Comparison of ENCODE assay signal across 16 mouse cellular contexts in the genomic region with DNA sequence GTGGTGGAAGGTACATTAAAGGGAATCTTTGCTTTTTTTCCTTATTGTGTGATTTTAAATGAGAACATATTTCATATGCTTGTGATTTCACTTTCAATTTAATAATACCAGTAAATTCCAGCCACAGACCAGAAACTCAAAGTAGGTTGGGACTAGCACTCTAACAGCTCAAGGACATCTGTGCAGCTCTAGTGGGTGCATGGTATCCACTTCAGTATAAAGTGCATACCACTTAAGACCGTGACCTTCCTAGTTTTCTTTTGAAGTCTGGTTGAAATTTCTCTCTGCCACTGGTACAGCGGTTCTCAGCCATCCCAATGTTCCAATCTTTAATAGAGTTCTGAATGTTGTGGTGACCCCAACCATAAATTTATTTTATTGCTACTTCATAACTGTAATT. TPM values are rescaled to one million over a fixed set of nuclear protein-coding genes. Genes with fewer than 3 reads are reported as not detected.
"Had no signal": no experiment of that assay in that cellular context is flagged by ENCODE, and none has a peak within 500 bp of the region (broad histone marks: within the 10 kb centered on the region; RNA-seq: fewer than 3 reads in every experiment).

No protein-coding gene starts in this region.

- H3K4me3 ChIP-seq: liver, embryonic 12.5 days; midbrain, embryonic 10.5 days; midbrain, embryonic 12.5 days; myocyte; neural tube, embryonic 13.5 days; neural tube, embryonic 15.5 days; stomach, embryonic 15.5 days had no signal

- H3K36me3 ChIP-seq: liver, embryonic 12.5 days; midbrain, embryonic 10.5 days; midbrain, embryonic 12.5 days; neural tube, embryonic 13.5 days; neural tube, embryonic 15.5 days; stomach, embryonic 15.5 days had no signal

- H3K27me3 ChIP-seq: liver, embryonic 12.5 days; midbrain, embryonic 12.5 days; neural tube, embryonic 13.5 days; neural tube, embryonic 15.5 days; stomach, embryonic 15.5 days had no signal

- DNase-seq: midbrain, embryonic 14.5 days; right cerebral cortex, postnatal 14 days; thymus, adult 2 months; thymus, postnatal 25 days; thymus, postnatal 4 days had no signal

- H3K9ac ChIP-seq: liver, embryonic 12.5 days; liver, embryonic 14.5 days; midbrain, embryonic 12.5 days; neural tube, embryonic 13.5 days; neural tube, embryonic 15.5 days; stomach, embryonic 15.5 days had no signal

- H3K9me3 ChIP-seq: liver, embryonic 12.5 days; midbrain, embryonic 10.5 days; midbrain, embryonic 12.5 days; neural tube, embryonic 13.5 days; neural tube, embryonic 15.5 days; stomach, embryonic 15.5 days had no signal

- H3K27ac ChIP-seq: liver, embryonic 12.5 days; liver, embryonic 14.5 days; midbrain, embryonic 10.5 days; midbrain, embryonic 12.5 days; neural tube, embryonic 13.5 days; neural tube, embryonic 15.5 days; stomach, embryonic 15.5 days; stomach, postnatal 0 days had no signal

- H3K4me1 ChIP-seq: liver, embryonic 12.5 days; midbrain, embryonic 10.5 days; midbrain, embryonic 12.5 days; neural tube, embryonic 13.5 days; neural tube, embryonic 15.5 days; stomach, embryonic 15.5 days had no signal

- H3K4me2 ChIP-seq: liver, embryonic 12.5 days; midbrain, embryonic 12.5 days; neural tube, embryonic 13.5 days; neural tube, embryonic 15.5 days; stomach, embryonic 15.5 days had no signal

- ATAC-seq: liver, embryonic 12.5 days; midbrain, embryonic 16.5 days had no signal

RNA-seq across cellular contexts. Expression of gene Pcdh19, which starts 47.1 kb away (rescaled TPM):
- polyA plus RNA-seq: liver, adult 2 months had no signal
